Mouse (Mus musculus): ENCODE measurements around the gene Nr1d2. TPM values are rescaled to one million over a fixed set of nuclear protein-coding genes. Genes with fewer than 3 reads are reported as not detected.
A peak's percentile ranks its signal among the peaks of the same experiment; 100 is the strongest.
"Not testable (repeated sequence)": the region's sequence is repeated elsewhere in the genome, so short reads cannot be mapped to it uniquely, and the experiment has no call there.

Nr1d2 gene
- polyA plus RNA-seq, 1 experiment: 35.8 TPM

- not testable (repeated sequence) for H3K4me1 ChIP-seq (ENCODE audit: control insufficient read depth, insufficient read depth, low read length)
- peak; percentile 3; the same call in 1 of the 2 replicates for TF ChIP-seq POLR2A (IDR thresholded peaks at IDR 0.05; ENCODE audit: low read depth, low read length)
- peak overlapping the region; percentile 95 for H3K4me3 ChIP-seq (ENCODE audit: insufficient read depth, low read length)
- peak overlapping the region; percentile 46 for H3K27ac ChIP-seq (ENCODE audit: insufficient read depth, low read length)
Measured at GRCm38 (mm10) chr14:18269947-18270528, 31.1 kb upstream of the Nr1d2 start.

DNA sequence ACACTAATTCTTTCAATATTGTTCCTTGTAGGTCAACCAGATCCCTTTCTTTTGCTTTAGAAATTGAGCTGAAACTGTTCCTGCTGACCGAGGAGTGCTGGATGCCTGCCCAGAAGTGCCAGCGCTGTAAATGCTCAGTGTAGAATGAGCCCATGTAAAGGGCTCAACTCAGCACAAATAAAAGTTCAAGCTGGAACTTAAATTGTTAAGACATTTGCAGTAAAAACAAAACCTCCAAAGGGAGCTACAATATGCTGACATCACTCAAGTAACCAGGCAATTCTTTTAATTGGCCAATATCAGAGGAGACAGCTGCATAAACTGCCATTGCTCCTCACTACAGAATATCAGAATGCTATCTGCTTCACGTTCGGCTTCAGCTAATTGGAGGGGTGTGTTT, 24.5 kb upstream of the Nr1d2 start:
- no peak overlapping the region for H3K27ac ChIP-seq (ENCODE audit: insufficient read depth, low read length)
- no peaks in the 10 kb centered on the region for H3K4me1 ChIP-seq (ENCODE audit: control insufficient read depth, insufficient read depth, low read length)
- no peak overlapping the region for H3K4me3 ChIP-seq (ENCODE audit: insufficient read depth, low read length)
- TF ChIP-seq CTCF (IDR thresholded peaks at IDR 0.05; ENCODE audit: borderline replicate concordance, insufficient read depth, low read length): no peak
- TF ChIP-seq POLR2A (IDR thresholded peaks at IDR 0.05; ENCODE audit: low read depth, low read length): no peak

GRCm38 (mm10) chr14:18261203-18261602, 22.3 kb upstream of the Nr1d2 start:
- no peak for TF ChIP-seq CTCF (IDR thresholded peaks at IDR 0.05; ENCODE audit: borderline replicate concordance, insufficient read depth, low read length)
- no peak for TF ChIP-seq POLR2A (IDR thresholded peaks at IDR 0.05; ENCODE audit: low read depth, low read length)
- H3K4me1 ChIP-seq (ENCODE audit: control insufficient read depth, insufficient read depth, low read length): no peaks in the 10 kb centered on the region

DNA sequence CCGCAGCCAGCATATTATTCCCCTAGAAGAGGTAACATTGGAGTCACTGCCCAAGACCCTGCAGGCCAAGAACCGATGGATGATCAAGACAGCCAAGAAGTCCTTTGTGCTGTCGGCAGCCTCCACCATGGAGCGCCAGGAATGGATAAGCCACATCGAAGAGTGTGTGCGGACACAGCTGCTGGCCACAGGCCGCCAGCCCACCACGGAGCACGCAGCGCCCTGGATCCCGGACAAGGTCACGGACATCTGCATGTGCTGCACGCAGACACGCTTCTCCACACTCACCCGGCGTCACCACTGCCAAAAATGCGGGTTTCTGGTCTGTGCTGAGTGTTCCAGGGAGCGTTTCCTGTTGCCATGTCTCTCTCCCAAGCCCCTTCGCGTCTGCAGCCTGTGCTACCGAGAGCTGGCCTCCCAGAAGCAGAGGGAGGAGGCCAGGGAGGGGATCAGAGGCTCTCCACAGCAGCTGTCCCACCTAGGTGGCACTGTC, 3.8 kb upstream of the Nr1d2 start:
- Histone ChIP-seq H3K27ac (ENCODE audit: insufficient read depth, low read length) (no peak overlapping the region), H3K4me3 (ENCODE audit: insufficient read depth, low read length) (no peak overlapping the region), H3K4me1 (ENCODE audit: control insufficient read depth, insufficient read depth, low read length) (no peaks in the 10 kb centered on the region)
- TF ChIP-seq POLR2A (IDR thresholded peaks at IDR 0.05; ENCODE audit: low read depth, low read length) (no peak), CTCF (IDR thresholded peaks at IDR 0.05; ENCODE audit: borderline replicate concordance, insufficient read depth, low read length) (no peak)

More at GRCm38 (mm10) chr14:18261203-18261602, 22.3 kb upstream of the Nr1d2 start:
- H3K4me3 ChIP-seq (ENCODE audit: insufficient read depth, low read length): no peak overlapping the region
- no peak overlapping the region for H3K27ac ChIP-seq (ENCODE audit: insufficient read depth, low read length)

DNA sequence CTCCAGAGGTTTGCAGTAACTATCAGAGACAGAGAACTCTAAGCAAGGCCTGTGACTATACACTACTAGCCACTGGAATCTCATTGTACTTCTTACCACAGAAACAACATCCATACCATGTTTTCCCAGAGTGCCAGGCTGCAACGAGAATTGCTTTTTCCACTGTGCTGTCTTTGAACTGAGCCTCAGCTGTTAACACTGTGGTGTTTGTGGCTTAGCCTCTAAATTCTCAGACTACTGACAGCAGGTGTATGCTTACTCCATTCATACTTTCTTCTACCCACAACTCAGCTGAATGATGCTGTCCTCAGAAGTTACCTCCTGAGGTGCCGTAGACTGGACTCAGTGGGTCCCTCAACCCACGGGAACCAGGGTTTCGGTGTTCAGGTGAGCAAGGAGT, 2.9 kb upstream of the Nr1d2 start:
- TF ChIP-seq POLR2A (IDR thresholded peaks at IDR 0.05; ENCODE audit: low read depth, low read length): no peak
- TF ChIP-seq CTCF (IDR thresholded peaks at IDR 0.05; ENCODE audit: borderline replicate concordance, insufficient read depth, low read length): no peak
- Histone ChIP-seq H3K4me3 (ENCODE audit: insufficient read depth, low read length) (no peak overlapping the region), H3K27ac (ENCODE audit: insufficient read depth, low read length) (no peak overlapping the region), H3K4me1 (ENCODE audit: control insufficient read depth, insufficient read depth, low read length) (peaks cover 3% of the 10 kb centered on the region; the same call in 1 of the 2 replicates)

DNA sequence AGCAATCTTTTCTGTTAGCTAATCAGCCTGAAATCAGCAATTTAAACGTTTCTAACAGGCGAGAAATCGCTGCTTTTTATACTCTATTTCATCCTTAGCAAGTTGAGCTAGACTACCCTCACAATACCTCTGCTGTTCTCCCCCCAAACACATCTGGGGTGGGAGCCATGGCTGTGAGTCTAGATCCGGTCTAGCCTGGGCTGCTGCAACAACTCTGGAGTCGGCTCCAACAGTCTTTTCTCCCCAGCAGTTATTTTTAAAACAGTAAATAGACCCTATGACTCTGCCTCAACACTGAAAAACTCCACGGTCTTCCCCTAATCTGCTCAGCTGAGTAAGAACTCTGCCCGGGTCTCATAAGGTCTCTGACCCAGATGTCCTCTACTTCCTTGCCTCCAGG, 1.2 kb upstream of the Nr1d2 start:
- no peak for TF ChIP-seq POLR2A (IDR thresholded peaks at IDR 0.05; ENCODE audit: low read depth, low read length)
- no peak for TF ChIP-seq CTCF (IDR thresholded peaks at IDR 0.05; ENCODE audit: borderline replicate concordance, insufficient read depth, low read length)
- H3K4me3 ChIP-seq (ENCODE audit: insufficient read depth, low read length): no peak overlapping the region
- H3K27ac ChIP-seq (ENCODE audit: insufficient read depth, low read length): no peak overlapping the region
- H3K4me1 ChIP-seq (ENCODE audit: control insufficient read depth, insufficient read depth, low read length): peaks cover 3% of the 10 kb centered on the region; the same call in 1 of the 2 replicates

DNA sequence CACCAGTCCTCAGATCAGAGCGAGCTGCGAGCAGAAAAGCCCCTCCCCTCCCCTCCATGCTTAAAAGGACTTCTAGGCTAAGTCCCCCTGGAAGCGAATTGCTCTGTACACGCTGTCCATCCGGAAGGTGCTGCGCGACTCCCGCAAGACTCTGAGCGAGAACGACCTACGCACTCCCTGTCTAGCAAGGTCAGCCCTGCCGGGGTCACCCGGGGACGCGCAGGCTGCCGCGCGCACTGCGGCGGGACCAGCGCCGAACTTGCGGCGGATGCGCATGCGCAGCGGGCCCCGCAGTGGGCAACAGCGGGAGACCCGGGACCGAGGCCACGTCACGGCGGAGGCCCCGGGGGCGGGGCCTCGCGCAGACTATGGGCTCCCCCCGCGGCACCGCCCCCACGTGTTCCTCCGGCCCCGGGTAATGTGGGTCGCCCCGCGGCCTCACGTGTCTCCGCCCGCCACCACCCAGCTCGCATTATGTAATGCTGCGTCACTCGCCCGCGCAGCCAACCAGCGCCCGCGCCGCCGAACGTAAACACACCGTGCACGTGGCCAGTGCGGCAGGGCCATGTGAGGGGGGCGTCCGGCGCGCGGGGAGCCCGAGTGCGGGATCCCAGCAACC, 687 bp downstream of the Nr1d2 start:
- H3K4me3 ChIP-seq (ENCODE audit: insufficient read depth, low read length): peak overlapping the region; percentile 59
- TF ChIP-seq CTCF (IDR thresholded peaks at IDR 0.05; ENCODE audit: borderline replicate concordance, insufficient read depth, low read length): no peak
- peak; percentile 72 for TF ChIP-seq POLR2A (IDR thresholded peaks at IDR 0.05; ENCODE audit: low read depth, low read length)
- peak overlapping the region; percentile 76 for H3K27ac ChIP-seq (ENCODE audit: insufficient read depth, low read length)
- peaks cover 8% of the 10 kb centered on the region; the same call in 1 of the 2 replicates for H3K4me1 ChIP-seq (ENCODE audit: control insufficient read depth, insufficient read depth, low read length)

GRCm38 (mm10) chr14:18237381-18237780, 1.5 kb downstream of the Nr1d2 start:
- peak overlapping the region; percentile 26 for H3K4me3 ChIP-seq (ENCODE audit: insufficient read depth, low read length)
- peak overlapping the region; percentile 60 for H3K27ac ChIP-seq (ENCODE audit: insufficient read depth, low read length)

DNA sequence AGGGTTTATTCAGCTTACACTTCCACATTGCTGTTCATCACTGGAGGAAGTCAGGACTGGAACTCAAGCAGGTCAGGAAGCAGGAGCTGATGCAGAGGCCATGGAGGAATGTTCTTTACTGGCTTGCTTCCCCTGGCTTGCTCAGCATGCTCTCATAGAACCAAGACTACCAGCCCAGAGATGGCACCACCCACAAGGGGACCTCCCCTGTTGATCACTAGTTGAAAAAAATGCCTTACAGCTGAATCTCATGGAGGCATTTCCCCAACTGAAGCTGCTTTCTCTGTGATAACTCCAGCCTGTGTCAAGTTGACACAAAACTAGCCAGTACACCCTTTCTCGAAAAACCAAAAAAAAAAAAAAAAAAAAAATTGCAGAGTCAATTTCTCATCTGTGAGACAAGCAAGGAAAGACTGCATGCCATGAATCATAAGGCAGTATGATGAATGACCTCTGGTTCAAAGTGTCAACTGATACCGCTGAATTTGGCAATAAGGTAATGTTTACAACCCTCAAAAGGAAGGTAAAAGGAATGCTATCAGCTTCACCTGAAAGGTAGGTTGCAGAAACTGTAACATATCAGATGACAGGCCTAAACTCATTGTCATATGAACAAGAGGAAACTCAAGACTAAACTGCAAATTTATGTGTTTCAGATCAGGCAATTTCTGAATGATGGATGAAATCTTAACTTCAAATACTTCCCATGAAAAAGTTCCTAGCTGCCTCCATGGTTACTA, 2.3 kb downstream of the Nr1d2 start:
- H3K4me1 ChIP-seq (ENCODE audit: control insufficient read depth, insufficient read depth, low read length); H3K4me3 ChIP-seq (ENCODE audit: insufficient read depth, low read length): not testable (repeated sequence)
- peak overlapping the region; percentile 56 for H3K27ac ChIP-seq (ENCODE audit: insufficient read depth, low read length)

More at GRCm38 (mm10) chr14:18237381-18237780, 1.5 kb downstream of the Nr1d2 start:
- H3K4me1 ChIP-seq (ENCODE audit: control insufficient read depth, insufficient read depth, low read length): peaks cover 8% of the 10 kb centered on the region; the same call in 1 of the 2 replicates
- TF ChIP-seq CTCF (IDR thresholded peaks at IDR 0.05; ENCODE audit: borderline replicate concordance, insufficient read depth, low read length): no peak
